Mouse (Mus musculus): Measurements from ENCODE around the gene Dync1i2. TPM values are rescaled to one million over a fixed set of nuclear protein-coding genes. Genes with fewer than 3 reads are reported as not detected.

Dync1i2 gene
- polyA plus RNA-seq, 1 experiment from 2014 or later = 73.4 TPM

DNA sequence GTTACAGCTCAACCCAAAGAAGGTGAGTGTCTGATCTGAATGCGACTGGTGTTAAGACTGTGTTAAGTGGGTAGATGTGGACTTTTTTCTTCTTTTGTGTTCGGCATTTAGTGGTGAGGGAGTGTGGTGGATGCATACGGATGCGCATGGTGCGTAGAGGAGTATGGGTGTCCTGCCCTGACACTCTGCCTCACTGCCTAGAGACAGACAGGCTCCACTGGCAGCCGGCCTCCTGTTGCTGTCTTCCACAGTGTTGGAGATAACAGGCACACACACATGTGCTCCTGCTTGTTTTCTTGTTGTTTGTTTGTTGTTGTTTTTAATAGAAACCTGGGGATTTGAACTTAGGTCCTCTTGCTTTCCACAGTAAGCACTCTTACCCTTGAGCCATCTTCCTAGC, 24.5 kb downstream of the Dync1i2 start:
- Histone ChIP-seq H3K27me3 (ENCODE audit: control insufficient read depth, insufficient read depth, low read length) (no peaks in the 10 kb centered on the region), H3K4me3 (ENCODE audit: control insufficient read depth in 1 of 2, insufficient read depth in 1 of 2, low read depth in 1 of 2, low read length in 2 of 2) (no peak overlapping the region), H3K4me2 (ENCODE audit: low read length) (no peak overlapping the region), H3K4me1 (ENCODE audit: control insufficient read depth in 2 of 2, insufficient read depth in 2 of 2, low read length in 2 of 2) (no peaks in the 10 kb centered on the region), H3K9me3 (ENCODE audit: control insufficient read depth, low read length) (no peaks in the 10 kb centered on the region), H3K9ac (ENCODE audit: low read length) (no peak overlapping the region), H3K27ac (replicated peaks in 1 of 2; ENCODE audit: control insufficient read depth in 1 of 2, insufficient read depth in 1 of 2, low read depth in 2 of 2, low read length in 2 of 2) (no peak overlapping the region), H3K36me3 (ENCODE audit: control insufficient read depth, insufficient read depth, low read length) (peaks cover 48% of the 10 kb centered on the region)
- ATAC-seq (ENCODE audit: insufficient number of reproducible peaks, insufficient read depth, low FRiP score, low read depth) = no peak
- WGBS = 89% methylated on average over 6 of the region's 6 CpGs

DNA sequence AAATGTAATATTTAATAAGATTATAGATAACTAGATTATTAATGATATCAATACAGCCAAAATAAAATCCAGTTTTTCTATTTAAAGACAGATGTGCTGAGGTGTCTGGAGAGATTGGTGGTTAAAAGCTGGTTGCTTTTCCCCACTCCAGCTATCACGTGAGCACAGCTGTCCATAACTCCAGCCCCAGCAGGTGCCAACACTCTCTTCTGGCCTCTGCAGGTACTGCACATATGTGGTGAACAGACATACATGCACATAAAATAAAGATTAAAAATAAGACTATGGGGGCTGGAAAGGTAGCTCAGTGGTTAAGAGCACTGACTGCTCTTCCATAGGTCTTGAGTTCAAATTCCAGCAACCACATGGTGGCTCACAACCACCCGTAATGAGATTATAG, 30.0 kb downstream of the Dync1i2 start:
- Histone ChIP-seq H3K9me3 (ENCODE audit: control insufficient read depth, low read length) (no peaks in the 10 kb centered on the region), H3K4me1 (ENCODE audit: control insufficient read depth in 2 of 2, insufficient read depth in 2 of 2, low read length in 2 of 2) (no peaks in the 10 kb centered on the region), H3K4me2 (ENCODE audit: low read length) (no peak overlapping the region), H3K9ac (ENCODE audit: low read length) (no peak overlapping the region), H3K4me3 (ENCODE audit: control insufficient read depth in 1 of 2, insufficient read depth in 1 of 2, low read depth in 1 of 2, low read length in 2 of 2) (no peak overlapping the region), H3K27ac (replicated peaks in 1 of 2; ENCODE audit: control insufficient read depth in 1 of 2, insufficient read depth in 1 of 2, low read depth in 2 of 2, low read length in 2 of 2) (no peak overlapping the region), H3K27me3 (ENCODE audit: control insufficient read depth, insufficient read depth, low read length) (no peaks in the 10 kb centered on the region), H3K36me3 (ENCODE audit: control insufficient read depth, insufficient read depth, low read length) (peaks cover 59% of the 10 kb centered on the region)
- no peak for ATAC-seq (ENCODE audit: insufficient number of reproducible peaks, insufficient read depth, low FRiP score, low read depth)
- WGBS = 97% methylated on average over 2 of the region's 2 CpGs

DNA sequence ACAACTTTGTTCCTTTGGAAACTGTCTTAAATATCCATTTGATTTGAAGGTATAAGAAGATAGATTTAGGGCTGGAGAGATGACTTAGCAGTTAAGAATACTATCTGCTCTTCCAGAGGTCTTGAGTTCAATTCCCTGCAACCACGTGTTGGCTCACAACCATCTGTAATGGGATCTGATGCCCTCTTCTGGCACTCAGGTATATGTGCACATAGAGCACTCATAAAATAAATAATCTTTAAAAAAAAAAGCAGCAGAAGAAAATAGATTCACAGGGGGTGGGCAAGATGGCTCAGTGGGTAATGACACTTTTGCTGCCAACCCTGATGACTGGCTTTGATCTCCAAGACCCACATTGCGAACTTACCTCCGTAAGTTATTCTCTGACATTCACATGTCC, 30.7 kb downstream of the Dync1i2 start:
- Histone ChIP-seq H3K4me2 (ENCODE audit: low read length) (no peak overlapping the region), H3K9ac (ENCODE audit: low read length) (no peak overlapping the region), H3K4me3 (ENCODE audit: control insufficient read depth in 1 of 2, insufficient read depth in 1 of 2, low read depth in 1 of 2, low read length in 2 of 2) (no peak overlapping the region), H3K27ac (replicated peaks in 1 of 2; ENCODE audit: control insufficient read depth in 1 of 2, insufficient read depth in 1 of 2, low read depth in 2 of 2, low read length in 2 of 2) (no peak overlapping the region), H3K4me1 (ENCODE audit: control insufficient read depth in 2 of 2, insufficient read depth in 2 of 2, low read length in 2 of 2) (no peaks in the 10 kb centered on the region), H3K27me3 (ENCODE audit: control insufficient read depth, insufficient read depth, low read length) (no peaks in the 10 kb centered on the region), H3K9me3 (ENCODE audit: control insufficient read depth, low read length) (no peaks in the 10 kb centered on the region), H3K36me3 (ENCODE audit: control insufficient read depth, insufficient read depth, low read length) (peaks cover 57% of the 10 kb centered on the region)
- ATAC-seq (ENCODE audit: insufficient number of reproducible peaks, insufficient read depth, low FRiP score, low read depth) = no peak
- 93% methylated on average over 3 of the region's 3 CpGs for WGBS

DNA sequence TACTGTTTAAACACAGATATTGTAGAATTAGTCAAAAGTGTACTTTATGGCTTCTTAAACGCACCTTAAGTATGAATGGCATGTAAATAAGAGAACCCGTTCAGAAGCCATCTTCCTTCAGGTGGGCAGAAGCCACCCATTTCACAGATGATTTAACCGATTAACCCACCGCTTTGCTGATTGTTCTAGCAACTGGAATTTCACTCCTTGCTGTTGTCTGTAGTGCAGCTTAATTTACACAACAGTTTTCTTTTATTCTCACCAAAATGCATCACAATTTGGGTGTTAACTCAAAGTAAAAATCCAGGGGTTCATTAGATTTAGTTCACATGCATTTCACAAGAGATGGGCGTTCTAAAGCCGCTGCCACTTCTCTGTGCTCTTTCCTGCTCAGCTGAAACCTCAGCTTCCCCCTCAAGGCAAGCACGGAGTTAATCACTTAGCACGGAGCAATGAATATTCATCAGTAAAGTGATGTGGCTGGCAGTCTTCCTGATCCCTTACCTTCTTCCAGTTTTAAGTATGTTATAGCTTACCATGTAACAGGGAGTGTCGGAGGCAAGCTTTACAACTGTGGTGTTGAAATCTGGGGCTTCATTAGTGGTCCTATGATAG, 31.7 kb downstream of the Dync1i2 start:
- H3K27ac ChIP-seq (replicated peaks in 1 of 2; ENCODE audit: control insufficient read depth in 1 of 2, insufficient read depth in 1 of 2, low read depth in 2 of 2, low read length in 2 of 2) = no peak overlapping the region
- H3K9me3 ChIP-seq (ENCODE audit: control insufficient read depth, low read length) = no peaks in the 10 kb centered on the region
- H3K27me3 ChIP-seq (ENCODE audit: control insufficient read depth, insufficient read depth, low read length) = no peaks in the 10 kb centered on the region
- WGBS = 83% methylated on average over 9 of the region's 9 CpGs
- no peak overlapping the region for H3K4me3 ChIP-seq (ENCODE audit: control insufficient read depth in 1 of 2, insufficient read depth in 1 of 2, low read depth in 1 of 2, low read length in 2 of 2)
- no peaks in the 10 kb centered on the region for H3K4me1 ChIP-seq (ENCODE audit: control insufficient read depth in 2 of 2, insufficient read depth in 2 of 2, low read length in 2 of 2)
- H3K36me3 ChIP-seq (ENCODE audit: control insufficient read depth, insufficient read depth, low read length) = peaks cover 59% of the 10 kb centered on the region
- H3K9ac ChIP-seq (ENCODE audit: low read length) = no peak overlapping the region
- no peak for ATAC-seq (ENCODE audit: insufficient number of reproducible peaks, insufficient read depth, low FRiP score, low read depth)
- no peak overlapping the region for H3K4me2 ChIP-seq (ENCODE audit: low read length)

DNA sequence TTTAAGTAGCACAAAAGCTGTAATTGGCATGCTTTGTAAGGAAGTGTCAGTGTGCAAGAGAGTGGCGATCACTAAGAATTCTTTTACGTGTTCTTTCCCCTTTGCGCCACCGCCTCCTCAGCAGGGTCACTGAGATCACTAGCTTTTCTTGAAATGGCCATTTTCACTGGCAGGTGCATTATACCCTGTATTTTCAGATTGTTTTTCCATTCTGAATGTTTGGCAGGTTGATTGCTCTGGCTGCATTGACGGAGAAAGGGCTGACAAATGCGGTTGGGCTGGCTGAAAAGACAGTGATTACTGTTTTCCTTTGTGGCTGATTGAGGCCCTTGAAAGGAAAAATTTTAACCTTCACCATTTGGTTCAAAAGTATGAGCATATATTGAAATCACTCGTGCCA, 33.3 kb downstream of the Dync1i2 start:
- Histone ChIP-seq H3K9me3 (ENCODE audit: control insufficient read depth, low read length) (no peaks in the 10 kb centered on the region), H3K4me3 (ENCODE audit: control insufficient read depth in 1 of 2, insufficient read depth in 1 of 2, low read depth in 1 of 2, low read length in 2 of 2) (no peak overlapping the region), H3K4me2 (ENCODE audit: low read length) (no peak overlapping the region), H3K36me3 (ENCODE audit: control insufficient read depth, insufficient read depth, low read length) (peaks cover 61% of the 10 kb centered on the region), H3K27ac (replicated peaks in 1 of 2; ENCODE audit: control insufficient read depth in 1 of 2, insufficient read depth in 1 of 2, low read depth in 2 of 2, low read length in 2 of 2) (no peak overlapping the region), H3K4me1 (ENCODE audit: control insufficient read depth in 2 of 2, insufficient read depth in 2 of 2, low read length in 2 of 2) (no peaks in the 10 kb centered on the region), H3K9ac (ENCODE audit: low read length) (no peak overlapping the region), H3K27me3 (ENCODE audit: control insufficient read depth, insufficient read depth, low read length) (no peaks in the 10 kb centered on the region)
- no peak for ATAC-seq (ENCODE audit: insufficient number of reproducible peaks, insufficient read depth, low FRiP score, low read depth)
- WGBS = 91% methylated on average over 7 of the region's 7 CpGs

DNA sequence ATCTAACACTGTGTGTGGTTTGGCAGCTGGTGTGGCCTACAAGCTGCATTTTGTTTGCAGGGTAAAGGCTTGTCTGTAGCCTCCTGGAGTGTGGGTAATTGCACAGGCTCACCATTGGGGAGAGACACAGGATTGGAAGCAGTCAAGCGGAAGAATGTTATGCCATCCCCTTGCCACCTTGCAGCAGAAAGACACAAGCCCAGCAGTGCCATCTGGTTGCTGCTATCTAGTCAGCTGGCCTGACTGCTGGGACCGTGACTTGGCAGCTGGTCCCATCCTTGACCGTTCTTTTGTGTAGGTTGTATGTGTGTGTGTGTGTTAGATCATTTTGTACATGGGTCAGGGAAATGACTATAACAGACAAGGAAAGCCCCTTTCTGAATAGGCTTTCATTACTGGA, 33.9 kb downstream of the Dync1i2 start:
- Histone ChIP-seq H3K4me2 (ENCODE audit: low read length) (no peak overlapping the region), H3K9ac (ENCODE audit: low read length) (no peak overlapping the region), H3K27me3 (ENCODE audit: control insufficient read depth, insufficient read depth, low read length) (no peaks in the 10 kb centered on the region), H3K4me3 (ENCODE audit: control insufficient read depth in 1 of 2, insufficient read depth in 1 of 2, low read depth in 1 of 2, low read length in 2 of 2) (no peak overlapping the region), H3K27ac (replicated peaks in 1 of 2; ENCODE audit: control insufficient read depth in 1 of 2, insufficient read depth in 1 of 2, low read depth in 2 of 2, low read length in 2 of 2) (no peak overlapping the region), H3K9me3 (ENCODE audit: control insufficient read depth, low read length) (no peaks in the 10 kb centered on the region), H3K36me3 (ENCODE audit: control insufficient read depth, insufficient read depth, low read length) (peaks cover 62% of the 10 kb centered on the region), H3K4me1 (ENCODE audit: control insufficient read depth in 2 of 2, insufficient read depth in 2 of 2, low read length in 2 of 2) (no peaks in the 10 kb centered on the region)
- WGBS = 83% methylated on average over 3 of the region's 3 CpGs
- ATAC-seq (ENCODE audit: insufficient number of reproducible peaks, insufficient read depth, low FRiP score, low read depth) = no peak

DNA sequence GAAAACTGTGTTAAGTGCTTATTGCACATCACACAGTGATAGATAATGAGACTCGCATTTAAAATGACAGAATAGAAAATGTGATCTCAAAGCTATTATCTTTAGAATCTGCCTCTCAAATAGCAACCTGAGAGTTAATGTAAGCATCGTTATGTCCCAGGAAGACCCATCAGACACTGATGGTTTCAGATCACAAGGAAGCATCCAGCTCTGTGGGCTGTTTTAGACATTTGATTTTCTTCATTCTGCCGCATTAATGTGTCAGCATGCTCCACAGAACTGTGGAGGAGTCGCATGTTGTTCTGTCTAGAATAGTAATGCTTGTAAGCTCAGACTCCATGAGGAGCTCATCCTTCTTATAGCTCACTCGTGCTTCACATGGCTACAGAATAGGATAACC, 34.6 kb downstream of the Dync1i2 start:
- ATAC-seq (ENCODE audit: insufficient number of reproducible peaks, insufficient read depth, low FRiP score, low read depth) = no peak
- peaks cover 65% of the 10 kb centered on the region for H3K36me3 ChIP-seq (ENCODE audit: control insufficient read depth, insufficient read depth, low read length)
- H3K4me1 ChIP-seq (ENCODE audit: control insufficient read depth in 2 of 2, insufficient read depth in 2 of 2, low read length in 2 of 2) = no peaks in the 10 kb centered on the region
- no peak overlapping the region for H3K4me3 ChIP-seq (ENCODE audit: control insufficient read depth in 1 of 2, insufficient read depth in 1 of 2, low read depth in 1 of 2, low read length in 2 of 2)
- no peaks in the 10 kb centered on the region for H3K27me3 ChIP-seq (ENCODE audit: control insufficient read depth, insufficient read depth, low read length)
- WGBS = 91% methylated on average over 5 of the region's 5 CpGs
- H3K27ac ChIP-seq (replicated peaks in 1 of 2; ENCODE audit: control insufficient read depth in 1 of 2, insufficient read depth in 1 of 2, low read depth in 2 of 2, low read length in 2 of 2) = no peak overlapping the region
- H3K9me3 ChIP-seq (ENCODE audit: control insufficient read depth, low read length) = no peaks in the 10 kb centered on the region
- H3K9ac ChIP-seq (ENCODE audit: low read length) = no peak overlapping the region
- H3K4me2 ChIP-seq (ENCODE audit: low read length) = no peak overlapping the region

DNA sequence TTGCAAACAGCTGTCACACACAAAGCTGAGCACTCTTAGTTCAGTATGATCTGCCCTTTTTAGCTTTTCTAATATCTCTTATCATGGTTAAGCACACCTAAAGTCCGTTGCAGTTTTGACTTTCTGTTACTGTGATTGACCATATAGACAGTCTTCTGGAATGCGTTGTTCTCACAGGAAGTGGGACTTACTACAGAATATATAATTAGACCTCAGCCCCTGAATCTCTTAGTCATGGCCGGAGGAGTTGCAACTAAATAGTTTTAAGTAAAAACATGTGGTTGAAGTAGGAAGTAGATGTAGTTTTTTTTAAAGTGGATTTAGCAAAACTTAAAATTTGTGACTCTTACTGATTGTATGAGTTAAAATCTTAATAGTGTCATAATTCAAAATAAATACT, 36.6 kb downstream of the Dync1i2 start:
- WGBS = 62% methylated on average over 3 of the region's 3 CpGs
- Histone ChIP-seq H3K9me3 (ENCODE audit: control insufficient read depth, low read length) (no peaks in the 10 kb centered on the region), H3K27me3 (ENCODE audit: control insufficient read depth, insufficient read depth, low read length) (no peaks in the 10 kb centered on the region), H3K9ac (ENCODE audit: low read length) (no peak overlapping the region), H3K36me3 (ENCODE audit: control insufficient read depth, insufficient read depth, low read length) (peaks cover 72% of the 10 kb centered on the region), H3K4me2 (ENCODE audit: low read length) (no peak overlapping the region), H3K27ac (replicated peaks in 1 of 2; ENCODE audit: control insufficient read depth in 1 of 2, insufficient read depth in 1 of 2, low read depth in 2 of 2, low read length in 2 of 2) (no peak overlapping the region), H3K4me1 (ENCODE audit: control insufficient read depth in 2 of 2, insufficient read depth in 2 of 2, low read length in 2 of 2) (no peaks in the 10 kb centered on the region), H3K4me3 (ENCODE audit: control insufficient read depth in 1 of 2, insufficient read depth in 1 of 2, low read depth in 1 of 2, low read length in 2 of 2) (no peak overlapping the region)
- no peak for ATAC-seq (ENCODE audit: insufficient number of reproducible peaks, insufficient read depth, low FRiP score, low read depth)
